8 mouse cellular contexts compared by ENCODE assay signal in the genomic region with DNA sequence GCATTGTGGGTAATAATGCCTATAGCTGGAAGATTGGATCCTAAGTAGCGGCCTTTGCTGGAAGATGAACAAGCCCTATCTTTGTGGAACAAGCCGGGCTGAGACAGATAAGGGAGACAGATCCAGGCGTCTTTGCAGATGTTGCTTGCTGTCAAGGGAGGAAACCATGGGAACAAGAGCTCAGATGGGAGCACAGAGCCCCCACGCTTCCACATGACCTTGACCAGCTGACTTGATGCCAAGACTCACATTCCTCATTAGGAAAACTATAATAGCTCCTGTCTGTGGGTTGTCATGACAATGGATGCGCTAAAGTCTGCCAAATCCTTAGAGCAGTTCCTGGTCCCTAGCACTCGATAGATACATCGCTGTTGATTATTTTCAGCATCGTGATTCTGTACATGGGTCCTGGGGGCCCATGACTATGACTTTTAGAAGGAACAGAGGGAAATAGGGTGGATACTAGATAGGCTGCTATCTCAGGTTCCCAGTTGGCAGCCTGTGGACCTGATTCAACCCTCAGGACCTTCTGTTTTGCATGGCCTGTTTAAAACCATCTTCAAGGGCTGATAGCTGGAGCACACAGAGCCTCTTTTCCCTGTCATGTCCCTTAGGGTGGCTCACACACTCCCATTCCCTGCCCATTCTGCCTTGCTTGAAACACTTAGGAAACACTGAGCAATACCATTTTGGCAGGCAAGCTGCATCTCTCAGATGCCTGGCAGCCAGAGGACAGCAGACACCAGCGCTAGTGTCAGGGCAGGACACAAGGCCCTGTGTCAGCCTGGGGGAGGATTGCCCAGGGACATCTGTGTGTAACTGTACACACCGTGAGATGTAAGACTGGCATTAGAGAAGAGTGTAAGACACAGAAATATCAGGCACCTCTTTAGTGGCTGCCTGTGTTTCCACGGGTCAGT. TPM values are rescaled to one million over a fixed set of nuclear protein-coding genes. Genes with fewer than 3 reads are reported as not detected.
DNase-seq lines count a peak whose midpoint lies in the region; ATAC-seq lines count a peak whose summit lies in the region.
"Had no signal": no experiment of that assay in that cellular context is flagged by ENCODE, and none has a peak within 500 bp of the region (broad histone marks: within the 10 kb centered on the region; RNA-seq: fewer than 3 reads in every experiment).

No protein-coding gene starts in this region.

- no peak for DNase-seq in liver, embryonic 13.5 days
- DNase-seq in frontal cortex, adult 2 months (ENCODE audit: extremely low spot score in 1 of 2, low spot score in 1 of 2): peak; percentile 56 to 68
- peak; percentile 47 to 68 for DNase-seq in layer of hippocampus, postnatal 14 days (ENCODE audit: low spot score in 2 of 2)
- peak; percentile 41 to 52 for DNase-seq in right cerebral cortex, postnatal 36 days (ENCODE audit: low spot score in 2 of 2)
- DNase-seq in embryo, embryonic 9.5 days (ENCODE audit: extremely low spot score): no peak
- no peak for DNase-seq in kidney, adult 18-20 months
- DNase-seq: kidney, postnatal 25 days had no signal

- no peak overlapping the region for H3K4me3 ChIP-seq in liver, embryonic 13.5 days (replicated peaks)
- H3K4me3 ChIP-seq in liver, embryonic 12.5 days: no peak overlapping the region

- H3K36me3 ChIP-seq in liver, embryonic 13.5 days: no peaks in the 10 kb centered on the region
- H3K36me3 ChIP-seq in liver, embryonic 12.5 days: no peaks in the 10 kb centered on the region

- H3K27ac ChIP-seq in liver, embryonic 13.5 days: no peak overlapping the region
- no peak overlapping the region for H3K27ac ChIP-seq in liver, embryonic 12.5 days

- H3K27me3 ChIP-seq in liver, embryonic 13.5 days: no peaks in the 10 kb centered on the region
- no peaks in the 10 kb centered on the region; the same call in 1 of the 2 replicates for H3K27me3 ChIP-seq in liver, embryonic 12.5 days (replicated peaks)

- peak; percentile 38; the same call in 1 of the 2 replicates for ATAC-seq in liver, embryonic 13.5 days (ENCODE audit: low read depth)
- no peak for ATAC-seq in liver, embryonic 12.5 days

- no peaks in the 10 kb centered on the region for H3K9me3 ChIP-seq in liver, embryonic 13.5 days (replicated peaks)
- no peaks in the 10 kb centered on the region for H3K9me3 ChIP-seq in liver, embryonic 12.5 days (replicated peaks)

- H3K4me2 ChIP-seq in liver, embryonic 13.5 days: no peak overlapping the region
- no peak overlapping the region for H3K4me2 ChIP-seq in liver, embryonic 12.5 days

- H3K4me1 ChIP-seq in liver, embryonic 13.5 days (replicated peaks): peaks cover 30% of the 10 kb centered on the region
- H3K4me1 ChIP-seq in liver, embryonic 12.5 days: peaks cover 37% of the 10 kb centered on the region

- WGBS in liver, embryonic 13.5 days (ENCODE audit: insufficient replicate concordance): 46% methylated on average over 11 of the region's 11 CpGs
- 53% methylated on average over 11 of the region's 11 CpGs for WGBS in liver, embryonic 12.5 days (ENCODE audit: insufficient replicate concordance)

- no peak overlapping the region for H3K9ac ChIP-seq in liver, embryonic 13.5 days
- no peak overlapping the region for H3K9ac ChIP-seq in liver, embryonic 12.5 days

RNA-seq across cellular contexts. Expression of a gene that starts 11.9 kb away (rescaled TPM):
- 3.5 and 3.6 TPM in 2 replicates for polyA plus RNA-seq in liver, embryonic 13.5 days (2015; fragmentation: Nextera tagmentation; extraction: Ambion mirVana)
- 3.6 and 4.0 TPM in 2 replicates for polyA plus RNA-seq in liver, embryonic 12.5 days (2016; fragmentation: Nextera tagmentation; extraction: Ambion mirVana)
- 3.0 and 4.1 TPM in 2 replicates for polyA plus RNA-seq in frontal cortex, adult 2 months (2012; rRNA removed)
- total RNA-seq in layer of hippocampus, postnatal 14 days (2021): 1 to 10 TPM; 1.7 to 2.3 TPM

RNA-seq across cellular contexts. Expression of a gene that starts 12.8 kb away (rescaled TPM):
- 1.1 and 1.2 TPM in 2 replicates for polyA plus RNA-seq in liver, embryonic 13.5 days (2015; fragmentation: Nextera tagmentation; extraction: Ambion mirVana)
- polyA plus RNA-seq in liver, embryonic 12.5 days (2016; fragmentation: Nextera tagmentation; extraction: Ambion mirVana): 1.9 and 2.0 TPM in 2 replicates
- 2.2 and 3.1 TPM in 2 replicates for polyA plus RNA-seq in frontal cortex, adult 2 months (2012; rRNA removed)
- 1 to 10 TPM; 1.0 to 1.2 TPM for total RNA-seq in layer of hippocampus, postnatal 14 days (2021)

RNA-seq across cellular contexts. Expression of a gene that starts 23.9 kb away (rescaled TPM):
- polyA plus RNA-seq in liver, embryonic 13.5 days (2015; fragmentation: Nextera tagmentation; extraction: Ambion mirVana): 107 and 117 TPM in 2 replicates
- polyA plus RNA-seq in liver, embryonic 12.5 days (2016; fragmentation: Nextera tagmentation; extraction: Ambion mirVana): 123 and 128 TPM in 2 replicates
- polyA plus RNA-seq in frontal cortex, adult 2 months (2012; rRNA removed): 13.2 and 16.6 TPM in 2 replicates
- total RNA-seq in layer of hippocampus, postnatal 14 days (2021): 10 to 100 TPM; 11.6 to 13.4 TPM

RNA-seq across cellular contexts. Expression of a gene that starts 51.9 kb away (rescaled TPM):
- 1.7 and 2.4 TPM in 2 replicates for polyA plus RNA-seq in liver, embryonic 13.5 days (2015; fragmentation: Nextera tagmentation; extraction: Ambion mirVana)
- 2.1 and 2.3 TPM in 2 replicates for polyA plus RNA-seq in liver, embryonic 12.5 days (2016; fragmentation: Nextera tagmentation; extraction: Ambion mirVana)
- polyA plus RNA-seq in frontal cortex, adult 2 months (2012; rRNA removed): 1.1 and 1.2 TPM in 2 replicates
- total RNA-seq in layer of hippocampus, postnatal 14 days (2021): under 1 TPM; 0.53 to 0.55 TPM

Comparison
In these comparisons a context has a peak if more than half of its experiments do, and no peak if none do; other contexts are left out.
1. DNase-seq: peak in frontal cortex, adult 2 months (2 of 2), layer of hippocampus, postnatal 14 days (2 of 2) and right cerebral cortex, postnatal 36 days (2 of 2); none in liver, embryonic 13.5 days (single experiment), embryo, embryonic 9.5 days (single experiment) and kidney, adult 18-20 months (single experiment).